Mouse (Mus musculus): ENCODE results near the gene Tanc2.

DNA sequence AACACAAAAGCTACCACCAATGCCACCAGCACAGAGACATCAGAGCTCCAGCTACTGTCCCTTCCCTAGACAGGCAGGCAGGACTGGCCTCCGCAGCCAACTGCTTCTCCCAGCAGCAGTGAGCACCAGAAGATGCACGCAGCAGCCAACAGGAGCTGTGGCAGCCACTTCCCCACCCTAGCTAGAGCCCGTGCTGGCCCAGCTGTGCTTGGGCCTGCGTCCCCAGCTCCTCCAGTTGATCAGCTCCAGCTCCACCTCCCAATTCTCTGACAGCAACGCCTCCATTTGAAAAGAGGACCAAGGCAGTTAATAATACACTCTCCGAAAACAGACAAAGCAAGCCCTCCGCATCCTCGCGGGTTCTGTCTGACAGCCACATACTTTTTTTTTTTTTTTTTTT is 349.0 kb downstream of the Tanc2 start:
- TF ChIP-seq POLR2A (IDR thresholded peaks at IDR 0.05; ENCODE audit: borderline replicate concordance, extremely low read depth, low read depth, low read length) (no peak), CTCF (IDR thresholded peaks at IDR 0.05; ENCODE audit: insufficient read depth, low read length) (no peak)

All from lung, adult 2 months (tissue).